Mouse (Mus musculus) c-Kit-positive CD71-negative TER-119-negative erythroid progenitor cells, embryonic 14.5 days (primary cell): ENCODE measurements at regions not wholly inside any gene's neighbourhood (a gene's known extent, or its start where the extent isn't known, plus 50 kb on each side); places are given as distances from the start of the nearest gene placed in this dataset.

Experiments used
- DNase-seq: peaks from one replicate; pipeline ENCODE4 v3.0.0-alpha.2; 2013; ENCODE audit warnings: low read depth

- DNase-seq, result no peak
These were observed 193.4 kb downstream of the Gm13691 start for GRCm38 (mm10) chr2:84183624-84184287.

GRCm38 (mm10) chr2:84184288-84185015, 194.1 kb downstream of the Gm13691 start:
- DNase-seq, result no peak

- no peak for DNase-seq
These were observed 194.6 kb downstream of the Gm13691 start for GRCm38 (mm10) chr2:84185016-84185330.

GRCm38 (mm10) chr2:84186126-84186701, 195.9 kb downstream of the Gm13691 start:
- no peak for DNase-seq

- DNase-seq, result no peak
These were observed 197.1 kb downstream of the Gm13691 start for GRCm38 (mm10) chr2:84187456-84187855.

DNA sequence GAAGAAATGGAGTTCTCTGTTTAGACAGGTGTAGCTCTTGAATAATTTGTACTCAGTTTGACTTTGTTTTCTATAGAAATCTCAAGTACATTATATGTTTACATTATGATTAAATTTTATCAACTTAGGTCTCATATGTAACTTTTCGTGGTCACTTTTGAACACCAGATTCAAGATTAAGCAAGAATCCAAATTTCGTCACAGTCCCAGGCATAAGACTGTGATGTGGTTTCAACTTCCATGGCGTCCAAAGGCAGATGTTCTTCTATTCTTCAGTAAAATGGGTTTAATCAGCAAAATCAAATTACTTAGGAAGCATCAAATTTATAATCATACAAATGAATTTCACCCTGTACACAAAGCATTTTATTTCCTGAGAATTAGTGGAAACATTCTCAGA, 198.9 kb downstream of the Gm13691 start:
- no peak for DNase-seq

- no peak for DNase-seq
These were observed 208.1 kb downstream of the Calcrl start for GRCm38 (mm10) chr2:84217116-84217515.

DNA sequence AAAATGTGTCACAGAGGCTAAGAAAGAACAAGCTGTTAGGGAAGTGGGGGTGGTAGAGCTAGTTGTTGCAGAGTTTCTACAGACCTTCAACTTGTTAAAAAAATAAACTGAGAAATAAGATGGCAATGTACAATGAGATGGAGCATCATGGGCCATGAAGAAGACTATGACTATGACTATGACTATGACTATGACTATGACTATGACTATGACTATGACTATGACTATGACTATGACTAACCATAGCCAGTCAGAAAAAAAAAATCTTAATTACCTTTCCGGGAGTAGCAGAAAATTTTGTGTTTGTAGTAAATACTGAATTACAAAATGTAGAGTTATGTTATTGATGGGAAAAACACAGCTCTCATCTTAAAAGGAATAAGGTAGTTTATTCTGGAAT, 203.2 kb downstream of the Calcrl start:
- no peak for DNase-seq

DNA sequence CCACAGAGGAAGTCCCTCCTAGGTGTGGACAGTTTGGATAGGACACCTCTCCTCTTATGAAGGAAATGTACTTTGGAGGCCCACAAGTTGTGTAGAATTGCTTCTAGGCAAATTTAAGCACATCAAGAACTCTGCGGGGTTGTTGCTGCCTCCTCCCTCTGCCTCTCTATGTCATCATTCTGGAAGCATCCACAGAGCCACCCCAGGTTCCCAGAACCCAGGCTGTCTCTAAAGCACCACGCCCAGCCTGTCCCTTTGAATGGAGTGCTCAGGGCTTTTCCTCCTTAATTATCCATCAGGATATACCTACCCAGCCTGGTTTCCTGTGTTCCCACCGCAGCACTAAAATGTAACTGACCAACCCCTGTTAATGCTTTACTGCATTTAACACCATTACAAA, 195.4 kb downstream of the Calcrl start:
- DNase-seq, result no peak

DNA sequence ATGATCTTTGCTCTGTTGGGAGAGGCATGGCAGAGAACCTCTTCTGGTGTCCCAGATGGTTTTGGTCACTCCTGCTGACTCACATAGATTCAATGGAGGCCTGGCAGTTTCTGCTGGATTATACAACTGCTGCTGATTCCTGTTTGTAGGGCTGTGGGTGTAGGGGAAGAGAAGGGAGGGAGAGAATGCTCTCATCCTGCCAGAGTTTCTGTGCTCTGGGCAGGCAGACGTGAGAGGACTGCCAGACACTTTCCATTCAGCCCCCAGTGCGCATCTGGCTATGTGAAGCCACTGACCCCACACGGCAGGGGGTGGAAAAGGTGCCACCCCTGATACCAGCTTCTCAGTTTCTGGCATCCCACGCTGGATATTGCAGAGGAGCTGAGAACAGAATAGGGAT, 189.6 kb downstream of the Calcrl start:
- no peak for DNase-seq

- no peak for DNase-seq
These were observed 184.0 kb downstream of the Calcrl start for GRCm38 (mm10) chr2:84241244-84241643.

DNA sequence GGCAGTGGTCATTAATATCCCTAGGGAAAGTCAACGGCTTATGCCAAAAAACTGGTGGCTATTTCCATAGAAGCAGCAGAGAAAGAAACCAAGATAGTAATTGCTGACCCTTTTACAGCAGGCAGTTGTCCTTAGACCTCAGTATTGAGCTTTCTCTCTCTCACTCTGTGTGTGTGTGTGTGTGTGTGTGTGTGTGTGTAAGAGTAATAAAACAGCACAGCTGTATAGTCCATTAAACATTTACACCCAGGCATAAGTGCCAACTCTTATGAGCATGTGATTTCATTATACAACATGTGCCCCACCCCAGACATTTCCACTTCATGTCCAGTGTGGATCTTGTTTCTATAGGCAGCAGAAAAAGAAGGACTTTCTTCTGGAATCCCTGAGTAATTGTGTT, 183.2 kb downstream of the Calcrl start:
- DNase-seq, result no peak

DNA sequence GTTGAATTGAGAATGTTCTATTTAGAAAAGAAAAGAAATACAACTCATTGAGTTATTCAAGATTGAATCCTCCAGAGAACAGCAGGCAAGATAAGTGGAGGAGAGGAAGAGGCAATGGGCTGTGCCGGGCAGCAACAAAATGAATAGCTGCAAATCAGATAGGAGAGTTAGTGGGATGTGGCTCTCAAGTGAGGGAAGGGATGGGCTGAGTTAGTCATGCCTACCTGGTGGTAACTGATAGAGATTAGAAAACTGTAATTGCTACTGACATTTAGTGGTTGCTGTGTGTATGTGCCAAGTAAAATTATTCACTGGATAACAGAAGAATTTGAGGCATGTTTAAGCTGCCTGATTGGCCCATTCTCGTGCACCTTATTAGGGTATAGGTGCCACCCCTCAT, 179.3 kb downstream of the Calcrl start:
- no peak for DNase-seq

GRCm38 (mm10) chr2:84246562-84246961, 178.6 kb downstream of the Calcrl start:
- DNase-seq, result no peak

DNA sequence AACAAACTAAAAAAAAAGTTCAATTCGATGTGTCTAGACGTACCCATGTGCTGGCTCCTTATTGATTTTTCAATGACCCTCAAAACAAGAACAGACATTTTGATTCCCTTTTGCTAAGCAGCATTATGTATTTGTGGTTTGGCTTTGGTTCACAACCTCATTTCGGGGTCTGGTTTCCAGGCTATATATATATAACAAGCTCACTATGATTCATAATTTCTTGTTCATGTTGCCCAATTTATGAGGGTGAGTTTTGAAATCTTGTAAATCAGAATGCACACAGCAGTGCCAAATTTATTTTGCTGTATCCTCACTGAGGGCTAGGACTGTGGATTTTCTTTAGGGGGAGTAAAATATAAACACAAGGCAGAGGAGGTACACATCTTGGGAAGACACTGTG, 177.0 kb downstream of the Calcrl start:
- DNase-seq, result no peak

DNA sequence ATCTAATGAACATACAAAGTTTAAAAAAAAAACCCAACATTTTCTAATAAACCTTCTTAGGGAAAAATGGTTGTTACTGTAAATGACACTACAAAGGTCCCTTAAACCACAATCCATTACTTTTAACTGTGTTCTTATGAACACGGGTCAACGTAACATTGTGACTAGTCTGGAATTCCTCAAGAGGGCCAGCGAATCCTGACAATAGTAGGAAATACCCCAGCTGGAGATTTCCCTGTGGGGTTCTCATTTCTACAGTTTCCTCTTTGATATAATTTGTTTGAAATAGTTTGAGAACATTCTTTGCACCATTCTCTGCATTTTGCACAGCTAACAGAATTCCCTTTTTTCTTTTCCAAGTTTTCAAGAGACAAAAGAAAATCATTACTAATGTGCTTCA, 175.3 kb downstream of the Calcrl start:
- no peak for DNase-seq

GRCm38 (mm10) chr2:84252076-84252475, 173.1 kb downstream of the Calcrl start:
- no peak for DNase-seq

DNA sequence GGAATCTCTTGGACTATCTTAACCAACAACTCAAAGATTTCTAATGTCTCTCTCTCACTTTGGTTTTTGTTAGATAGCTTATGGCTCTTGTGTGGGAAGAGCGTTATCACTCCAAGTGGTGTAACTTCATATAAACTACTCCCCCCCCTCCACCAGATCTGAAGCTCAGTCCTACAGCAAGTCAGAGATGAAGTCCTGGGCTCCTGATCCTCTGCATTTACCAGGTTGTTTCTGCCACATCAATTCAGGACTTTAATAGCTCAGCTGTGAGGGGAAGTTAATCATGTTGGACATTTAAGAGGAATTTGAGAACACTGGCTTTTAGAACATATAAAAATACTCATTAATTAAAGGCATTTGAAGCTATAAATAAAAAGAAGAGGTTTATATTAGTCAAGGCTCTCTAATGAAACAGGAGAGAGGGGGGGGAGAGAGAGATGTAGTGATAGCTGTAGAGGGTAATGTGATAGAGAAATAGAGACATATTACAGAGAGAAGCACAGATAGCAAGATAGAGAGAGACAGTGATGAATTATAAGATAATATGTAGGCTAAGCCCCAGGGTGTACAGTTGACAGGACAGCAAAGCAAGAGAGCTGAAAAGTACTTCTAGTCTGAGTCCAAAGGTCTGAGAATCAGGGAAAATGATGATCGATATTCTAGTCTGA, 166.7 kb downstream of the Calcrl start:
- DNase-seq, result no peak

GRCm38 (mm10) chr2:84259222-84259621, 166.0 kb downstream of the Calcrl start:
- DNase-seq, result no peak

DNA sequence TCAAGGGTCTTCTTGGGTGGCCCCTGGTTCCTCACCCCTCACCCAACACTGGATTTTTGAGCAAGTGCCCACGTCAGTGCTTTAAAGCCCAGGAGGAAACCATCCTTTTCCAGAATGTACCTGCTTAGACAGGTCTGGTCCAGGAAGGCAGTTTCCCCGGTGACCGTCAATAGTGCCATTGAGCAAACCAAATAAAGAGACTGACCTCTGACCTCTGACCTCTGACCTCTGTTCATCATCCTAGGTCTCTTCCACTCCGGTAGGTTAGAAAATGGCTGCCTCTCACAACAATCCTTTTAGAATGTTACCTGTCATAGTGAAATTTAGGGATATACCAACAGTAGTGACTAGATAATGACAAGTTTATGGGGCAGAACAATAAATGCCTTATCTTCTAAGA, 164.5 kb downstream of the Calcrl start:
- no peak for DNase-seq

- DNase-seq, result no peak
These were observed 163.7 kb downstream of the Calcrl start for GRCm38 (mm10) chr2:84261481-84261880.

- DNase-seq, result no peak
These were observed 160.7 kb downstream of the Calcrl start for GRCm38 (mm10) chr2:84264485-84264884.

DNA sequence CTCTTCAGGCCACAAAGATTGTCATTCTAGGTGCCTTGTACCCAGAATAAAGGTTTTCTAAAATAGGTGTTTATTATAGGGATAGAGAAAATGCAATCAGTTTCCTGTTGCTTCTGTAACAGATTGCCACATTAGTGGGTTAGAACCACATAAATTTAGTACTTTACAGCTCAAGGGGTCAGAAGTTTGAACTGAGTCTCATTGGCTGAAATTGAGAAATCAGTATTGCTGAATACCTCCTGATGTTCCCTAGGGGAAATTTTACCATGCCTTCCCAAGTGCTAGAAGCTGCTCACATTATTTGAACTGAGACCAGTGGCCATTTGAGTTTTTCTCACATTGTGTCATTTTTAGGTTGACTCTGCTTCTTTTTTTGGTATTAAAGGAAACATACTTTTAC, 160.2 kb downstream of the Calcrl start:
- DNase-seq, result no peak
